ENCODE assay signal across 9 mouse cellular contexts in the genomic region with DNA sequence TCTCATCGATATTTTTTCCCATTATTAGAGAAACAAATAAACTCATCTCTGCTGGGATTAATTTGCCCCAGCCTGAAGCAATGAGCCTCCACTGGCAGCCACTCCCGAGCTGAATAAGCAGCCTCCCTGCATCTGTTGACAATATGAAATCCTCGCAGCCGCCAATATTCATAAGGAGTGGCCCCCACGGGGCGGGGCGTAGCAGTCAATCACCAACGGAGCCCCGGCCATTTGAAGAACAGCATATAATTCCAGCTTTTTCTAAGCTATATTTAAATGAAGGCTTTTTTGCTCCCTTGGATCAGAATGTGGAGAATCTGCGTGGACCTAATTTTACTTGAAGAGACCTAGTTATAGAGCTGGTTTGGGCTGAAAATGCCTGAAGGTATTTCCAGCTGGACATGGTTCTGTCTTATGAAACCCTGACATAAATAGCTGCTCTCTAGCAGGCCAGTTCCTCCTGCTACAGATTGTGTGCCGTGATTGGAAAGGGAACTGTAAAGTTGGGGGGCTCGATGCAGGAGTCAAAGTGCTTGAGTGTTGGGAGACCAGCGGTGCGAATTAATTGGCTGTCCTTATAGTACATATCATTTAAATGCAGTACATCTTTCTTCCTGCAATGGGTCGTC.
DNase-seq lines count a peak whose midpoint lies in the region; ATAC-seq and TF ChIP-seq lines count a peak whose summit lies in the region.
"Had no signal": no experiment of that assay in that cellular context is flagged by ENCODE, and none has a peak within 500 bp of the region (broad histone marks: within the 10 kb centered on the region; RNA-seq: fewer than 3 reads in every experiment).

No protein-coding gene starts in this region.

- 84% methylated on average over 15 of the region's 15 CpGs for WGBS in heart, embryonic 12.5 days
- WGBS in hindbrain, embryonic 11.5 days: 72% methylated on average over 15 of the region's 15 CpGs
- 60% methylated on average over 15 of the region's 15 CpGs for WGBS in midbrain, embryonic 12.5 days
- WGBS in liver, postnatal 0 days (ENCODE audit: insufficient replicate concordance): 81% methylated on average over 15 of the region's 15 CpGs

- TF ChIP-seq CTCF in liver, postnatal 0 days (IDR thresholded peaks at IDR 0.05; ENCODE audit: low read depth): no peak

- no peaks in the 10 kb centered on the region for H3K36me3 ChIP-seq in heart, embryonic 12.5 days
- no peaks in the 10 kb centered on the region for H3K36me3 ChIP-seq in hindbrain, embryonic 11.5 days (ENCODE audit: control insufficient read depth, insufficient read depth, low read length)
- no peaks in the 10 kb centered on the region for H3K36me3 ChIP-seq in midbrain, embryonic 12.5 days
- H3K36me3 ChIP-seq in liver, postnatal 0 days (replicated peaks; ENCODE audit: insufficient read depth, low read length): no peaks in the 10 kb centered on the region

- no peak overlapping the region for H3K4me2 ChIP-seq in heart, embryonic 12.5 days
- no peak overlapping the region for H3K4me2 ChIP-seq in hindbrain, embryonic 11.5 days (replicated peaks; ENCODE audit: low read depth, low read length)
- H3K4me2 ChIP-seq in midbrain, embryonic 12.5 days (replicated peaks): peak overlapping the region; percentile 13; the same call in 1 of the 2 replicates
- H3K4me2 ChIP-seq in liver, postnatal 0 days (ENCODE audit: low read depth, low read length): no peak overlapping the region

- no peaks in the 10 kb centered on the region for H3K27me3 ChIP-seq in heart, embryonic 12.5 days (replicated peaks)
- no peaks in the 10 kb centered on the region for H3K27me3 ChIP-seq in hindbrain, embryonic 11.5 days (ENCODE audit: control insufficient read depth, insufficient read depth, low read length)
- H3K27me3 ChIP-seq in midbrain, embryonic 12.5 days: no peaks in the 10 kb centered on the region
- no peaks in the 10 kb centered on the region for H3K27me3 ChIP-seq in liver, postnatal 0 days (ENCODE audit: insufficient read depth, low read length)

- no peaks in the 10 kb centered on the region for H3K9me3 ChIP-seq in heart, embryonic 12.5 days (replicated peaks)
- no peaks in the 10 kb centered on the region for H3K9me3 ChIP-seq in hindbrain, embryonic 11.5 days (ENCODE audit: control insufficient read depth, low read length)
- no peaks in the 10 kb centered on the region for H3K9me3 ChIP-seq in midbrain, embryonic 12.5 days
- no peaks in the 10 kb centered on the region for H3K9me3 ChIP-seq in liver, postnatal 0 days (ENCODE audit: low read length)

- DNase-seq in heart, adult 9 months (ENCODE audit: low spot score in 2 of 2): peak; percentile 21 to 26
- peak; percentile 71 for DNase-seq in cerebellum, adult 9-10 months
- no peak for DNase-seq in hindbrain, embryonic 11.5 days (ENCODE audit: low spot score)
- no peak for DNase-seq in liver, postnatal 0 days
- no peak for DNase-seq in kidney, adult 18-20 months
- DNase-seq in kidney, postnatal 36 days: no peak
- DNase-seq: thymus, postnatal 25 days had no signal

- ATAC-seq in heart, embryonic 12.5 days (ENCODE audit: insufficient number of reproducible peaks, low FRiP score): no peak
- ATAC-seq in hindbrain, embryonic 11.5 days (ENCODE audit: low FRiP score): peak; percentile 70
- ATAC-seq in midbrain, embryonic 12.5 days (ENCODE audit: low FRiP score, low read depth): peak; percentile 66; the same call in 1 of the 2 replicates
- ATAC-seq in liver, postnatal 0 days: no peak

- no peak overlapping the region for H3K4me3 ChIP-seq in heart, embryonic 12.5 days
- no peak overlapping the region for H3K4me3 ChIP-seq in hindbrain, embryonic 11.5 days (ENCODE audit: low read depth, low read length)
- H3K4me3 ChIP-seq in midbrain, embryonic 12.5 days: no peak overlapping the region
- no peak overlapping the region for H3K4me3 ChIP-seq in liver, postnatal 0 days (ENCODE audit: low read depth, low read length)

- H3K4me1 ChIP-seq in heart, embryonic 12.5 days (replicated peaks): 0 out of 2 replicates have a peak, but pooled peaks cover 6% of the 10 kb centered on the region
- H3K4me1 ChIP-seq in hindbrain, embryonic 11.5 days (replicated peaks; ENCODE audit: control insufficient read depth, insufficient read depth, low read length): 0 out of 2 replicates have a peak, but pooled peaks cover 2% of the 10 kb centered on the region
- peaks cover 12% of the 10 kb centered on the region for H3K4me1 ChIP-seq in midbrain, embryonic 12.5 days
- no peaks in the 10 kb centered on the region for H3K4me1 ChIP-seq in liver, postnatal 0 days (ENCODE audit: insufficient read depth)

- H3K27ac ChIP-seq in heart, embryonic 12.5 days (ENCODE audit: poor library complexity, severe bottlenecking): no peak overlapping the region
- peak overlapping the region; percentile 43; the same call in 1 of the 2 replicates for H3K27ac ChIP-seq in hindbrain, embryonic 11.5 days (ENCODE audit: low read depth, low read length)
- peak overlapping the region; percentile 71 for H3K27ac ChIP-seq in midbrain, embryonic 12.5 days (replicated peaks)
- H3K27ac ChIP-seq in liver, postnatal 0 days (ENCODE audit: low read depth): no peak overlapping the region

- no peak overlapping the region for H3K9ac ChIP-seq in heart, embryonic 12.5 days
- H3K9ac ChIP-seq in hindbrain, embryonic 11.5 days (ENCODE audit: low read depth, low read length): no peak overlapping the region
- H3K9ac ChIP-seq in midbrain, embryonic 12.5 days (replicated peaks): no peak overlapping the region
- H3K9ac ChIP-seq in liver, postnatal 0 days (replicated peaks): no peak overlapping the region

- TF ChIP-seq EP300 in liver, postnatal 0 days (IDR thresholded peaks at IDR 0.05; ENCODE audit: low read depth): no peak

Comparison
In these comparisons a context has a peak if more than half of its experiments do, and no peak if none do; other contexts are left out.
1. DNase-seq: peak in heart, adult 9 months (2 of 2) and cerebellum, adult 9-10 months (single experiment); none in hindbrain, embryonic 11.5 days (single experiment), liver, postnatal 0 days (single experiment), kidney, adult 18-20 months (single experiment) and kidney, postnatal 36 days (0 of 2).
2. ATAC-seq: peak in hindbrain, embryonic 11.5 days (single experiment) and midbrain, embryonic 12.5 days (single experiment); none in heart, embryonic 12.5 days (single experiment) and liver, postnatal 0 days (single experiment).
3. H3K27ac ChIP-seq: peak in hindbrain, embryonic 11.5 days (single experiment) and midbrain, embryonic 12.5 days (single experiment); none in heart, embryonic 12.5 days (single experiment) and liver, postnatal 0 days (single experiment).